Mouse (Mus musculus) bone marrow macrophage, adult 2 months (primary cell): Measurements from ENCODE around the gene Slc25a48.

Experiments
- CTCF ChIP-seq: IDR thresholded peaks from 2 replicates; pipeline ENCODE4 v1.5.1; 2012; ENCODE audit warnings: low read depth, mild to moderate bottlenecking, low read length, moderate library complexity
- POLR2A ChIP-seq: IDR thresholded peaks from 2 replicates; pipeline ENCODE4 v1.6.1; 2012; ENCODE audit warnings: mild to moderate bottlenecking, low read depth, low read length, borderline replicate concordance

DNA sequence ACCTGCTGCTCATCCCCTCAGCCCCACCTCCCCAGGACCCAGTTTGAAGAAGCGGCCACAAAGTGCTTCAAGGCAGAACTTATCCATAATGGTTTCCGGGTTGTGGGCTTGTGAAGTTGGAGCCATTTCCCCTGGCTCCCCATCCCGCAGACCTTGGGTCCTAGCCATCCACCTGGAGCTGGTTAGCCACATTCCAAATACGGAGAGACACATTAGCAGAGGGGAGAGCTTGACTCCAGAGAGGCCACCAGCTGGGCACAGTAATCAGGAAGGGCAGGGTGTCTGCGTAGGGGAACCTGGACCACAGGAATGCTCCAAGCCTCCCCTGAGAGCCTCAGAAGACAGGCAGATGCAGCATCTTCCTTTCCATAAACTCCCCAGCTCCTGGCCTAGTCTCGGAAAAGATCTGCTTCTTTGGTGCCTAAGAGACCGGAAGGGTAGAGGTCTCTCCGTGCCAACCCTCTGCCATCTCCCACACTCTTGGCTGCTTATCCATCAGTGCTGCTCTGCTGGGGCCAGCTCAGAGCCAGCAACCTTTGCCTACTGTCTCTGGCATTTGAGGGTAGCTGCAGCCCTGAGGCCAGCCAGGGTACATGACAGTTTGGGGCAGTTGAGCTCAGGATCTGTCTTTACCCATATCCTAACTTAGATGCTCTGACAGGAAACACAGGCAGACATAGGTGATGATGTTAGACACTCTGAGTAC lies 34.6 kb upstream of the Slc25a48 start:
- no peak for TF ChIP-seq CTCF
- TF ChIP-seq POLR2A = no peak
